Mouse (Mus musculus) intestine, postnatal 0 days (tissue): ENCODE data around the gene Phlda1. TPM values are rescaled to one million over a fixed set of nuclear protein-coding genes. Genes with fewer than 3 reads are reported as not detected.

Experiments used
- ATAC-seq: fragments of 200-750 bp; cut with Nextera tagmentation; 2 replicates; pipeline ENCODE4 v1.8.0; 2017; ENCODE audit warnings: mild to moderate bottlenecking, moderate TSS enrichment, moderate library complexity
- H3K27ac ChIP-seq: fragments of 300-500 bp; sonication (generic); 2 replicates; pipeline ENCODE4 v1.5.1; 2014; ENCODE audit warnings: mild to moderate bottlenecking, low read depth, low read length, moderate library complexity
- H3K27me3 ChIP-seq: fragments of 300-500 bp; sonication (generic); replicated peaks from 2 replicates; pipeline ENCODE4 v1.6.1; 2014; ENCODE audit warnings: low read length, mixed read lengths; ENCODE audit not compliant: control insufficient read depth, insufficient read depth
- H3K36me3 ChIP-seq: fragments of 300-500 bp; sonication (generic); 2 replicates; pipeline ENCODE4 v1.6.1; 2014; ENCODE audit warnings: mild to moderate bottlenecking, moderate library complexity; ENCODE audit not compliant: control insufficient read depth, insufficient read depth
- H3K4me1 ChIP-seq: fragments of 300-500 bp; sonication (generic); replicated peaks from 2 replicates; pipeline ENCODE4 v1.6.1; 2014; ENCODE audit warnings: antibody characterized with exemption, low read length, mixed read lengths; ENCODE audit not compliant: control insufficient read depth, insufficient read depth
- H3K4me2 ChIP-seq: fragments of 300-500 bp; sonication (generic); replicated peaks from 2 replicates; pipeline ENCODE4 v1.6.1; 2014; ENCODE audit warnings: low read depth, mild to moderate bottlenecking, moderate library complexity
- H3K4me3 ChIP-seq: fragments of 300-500 bp; sonication (generic); 2 replicates; pipeline ENCODE4 v1.5.1; 2014; ENCODE audit warnings: low read depth, low read length
- H3K9ac ChIP-seq: fragments of 300-500 bp; sonication (generic); 2 replicates; pipeline ENCODE4 v1.6.1; 2014; ENCODE audit warnings: mild to moderate bottlenecking, low read depth, low read length
- H3K9me3 ChIP-seq: fragments of 300-500 bp; sonication (generic); 2 replicates; pipeline ENCODE4 v1.6.1; 2016; ENCODE audit warnings: mixed run types; ENCODE audit not compliant: control insufficient read depth
- CTCF ChIP-seq: sonication (generic); IDR thresholded peaks from 2 replicates; pipeline ENCODE4 v1.5.1; 2016; ENCODE audit warnings: low read depth, mild to moderate bottlenecking, control low read depth, antibody characterized with exemption, moderate library complexity
- WGBS: fragments of 180-500 bp; shearing (Covaris S2); extraction: QIAGEN DNeasy Blood & Tissue Kit; methylation state at CpG from one replicate; pipeline ENCODE4 v1.1.7; 2014; 5-methylcytosine and 5-hydroxymethylcytosine counted together
- polyA plus RNA-seq: library from polyadenylated mRNA; unstranded; fragments of >200 nt; fragmentation: Nextera tagmentation; extraction: Ambion mirVana; gene quantifications from 2 replicates; pipeline ENCODE4 v1.2.1, GENCODE M21; 2015

The Phlda1 gene
- polyA plus RNA-seq, 1 experiment from 2014 or later = 21.4 TPM

- TF ChIP-seq CTCF = no peak
- no peaks in the 10 kb centered on the region for H3K27me3 ChIP-seq
- WGBS = 12% methylated on average over 7 of the region's 7 CpGs
- H3K4me2 ChIP-seq = peak overlapping the region; percentile 21; the same call in 1 of the 2 replicates
- no peaks in the 10 kb centered on the region for H3K36me3 ChIP-seq
- H3K4me1 ChIP-seq = peaks cover 13% of the 10 kb centered on the region
- peak; percentile 87 for ATAC-seq
- H3K9me3 ChIP-seq = no peaks in the 10 kb centered on the region
- H3K9ac ChIP-seq = no peak overlapping the region
- no peak overlapping the region for H3K4me3 ChIP-seq
- no peak overlapping the region for H3K27ac ChIP-seq
Observed at GRCm38 (mm10) chr10:111543781-111544260, 37.7 kb downstream of the Phlda1 start.

DNA sequence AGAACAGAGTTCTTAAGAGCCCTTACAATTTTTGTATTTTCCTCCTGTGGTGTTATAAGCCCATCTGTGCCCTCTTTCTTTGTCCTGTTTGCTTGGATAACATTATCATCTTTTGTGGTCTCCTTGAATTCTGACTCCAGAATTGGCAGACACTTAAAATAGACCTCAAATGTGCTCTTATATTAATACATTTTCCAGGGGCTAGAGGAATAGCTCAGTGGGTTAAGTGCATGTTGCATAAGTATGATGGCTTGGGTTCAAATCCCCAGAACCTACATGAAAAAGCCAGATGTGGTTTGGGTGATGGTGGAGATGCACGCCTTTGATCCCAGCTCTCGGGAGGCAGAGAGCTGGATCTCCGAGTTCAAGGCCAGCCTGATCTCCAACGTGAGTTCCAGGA, 38.2 kb downstream of the Phlda1 start:
- Histone ChIP-seq H3K36me3 (no peaks in the 10 kb centered on the region), H3K9me3 (no peaks in the 10 kb centered on the region), H3K4me2 (no peak overlapping the region), H3K27me3 (no peaks in the 10 kb centered on the region), H3K4me3 (no peak overlapping the region), H3K9ac (no peak overlapping the region), H3K27ac (no peak overlapping the region), H3K4me1 (peaks cover 13% of the 10 kb centered on the region)
- no peak for TF ChIP-seq CTCF
- ATAC-seq = no peak
- WGBS = 76% methylated on average over 4 of the region's 4 CpGs

- Histone ChIP-seq H3K9ac (no peak overlapping the region), H3K27me3 (no peaks in the 10 kb centered on the region), H3K4me3 (no peak overlapping the region), H3K9me3 (no peaks in the 10 kb centered on the region), H3K4me1 (peaks cover 9% of the 10 kb centered on the region), H3K27ac (no peak overlapping the region), H3K4me2 (no peak overlapping the region), H3K36me3 (no peaks in the 10 kb centered on the region)
- WGBS = 41% methylated on average over 4 of the region's 4 CpGs
- TF ChIP-seq CTCF = no peak
- peak; percentile 48; the same call in 1 of the 2 replicates for ATAC-seq
Observed at GRCm38 (mm10) chr10:111545648-111546047, 39.6 kb downstream of the Phlda1 start.

DNA sequence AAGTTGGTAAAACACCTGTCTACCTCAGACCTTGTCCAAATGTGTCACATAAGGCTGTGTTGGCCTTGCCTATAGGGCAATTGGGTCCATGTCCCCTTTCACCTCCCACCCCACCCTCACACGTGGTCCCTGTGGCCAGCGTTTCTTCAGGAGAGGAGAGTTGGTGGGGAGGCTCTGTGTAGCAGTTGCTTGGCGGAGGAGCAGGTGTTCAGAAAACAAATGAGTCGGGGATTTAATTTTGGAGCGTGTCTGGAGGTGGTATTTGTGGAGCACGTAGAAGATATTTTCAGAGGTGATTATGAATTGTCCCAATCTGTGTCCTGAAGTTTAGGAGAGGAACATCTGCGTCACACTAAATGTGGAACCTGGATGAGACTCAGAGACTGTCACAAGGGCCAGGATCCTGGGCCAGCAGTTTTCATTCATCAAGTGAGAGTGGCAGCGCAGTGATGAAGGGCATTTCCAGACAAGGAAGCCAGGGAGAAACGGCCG, 41.8 kb downstream of the Phlda1 start:
- H3K27me3 ChIP-seq = no peaks in the 10 kb centered on the region
- H3K4me3 ChIP-seq = no peak overlapping the region
- ATAC-seq = no peak
- H3K4me1 ChIP-seq = peaks cover 9% of the 10 kb centered on the region
- TF ChIP-seq CTCF = no peak
- H3K4me2 ChIP-seq = no peak overlapping the region
- no peaks in the 10 kb centered on the region for H3K36me3 ChIP-seq
- no peaks in the 10 kb centered on the region for H3K9me3 ChIP-seq
- no peak overlapping the region for H3K27ac ChIP-seq
- 77% methylated on average over 10 of the region's 10 CpGs for WGBS
- no peak overlapping the region for H3K9ac ChIP-seq

- TF ChIP-seq CTCF = no peak
- H3K9ac ChIP-seq = no peak overlapping the region
- H3K4me2 ChIP-seq = no peak overlapping the region
- no peaks in the 10 kb centered on the region for H3K27me3 ChIP-seq
- no peak for ATAC-seq
- H3K27ac ChIP-seq = no peak overlapping the region
- WGBS = 48% methylated on average over 6 of the region's 6 CpGs
- H3K9me3 ChIP-seq = no peaks in the 10 kb centered on the region
- H3K4me1 ChIP-seq = peaks cover 3% of the 10 kb centered on the region; the same call in 1 of the 2 replicates
- no peak overlapping the region for H3K4me3 ChIP-seq
- H3K36me3 ChIP-seq = no peaks in the 10 kb centered on the region
Observed at GRCm38 (mm10) chr10:111550075-111550695, 44.1 kb downstream of the Phlda1 start.

GRCm38 (mm10) chr10:111553695-111554094, 47.6 kb downstream of the Phlda1 start:
- no peak for TF ChIP-seq CTCF
- no peaks in the 10 kb centered on the region; the same call in 1 of the 2 replicates for H3K4me1 ChIP-seq
- H3K27me3 ChIP-seq = no peaks in the 10 kb centered on the region
- WGBS = 64% methylated on average over 7 of the region's 7 CpGs
- no peak overlapping the region for H3K9ac ChIP-seq
- H3K4me2 ChIP-seq = no peak overlapping the region
- H3K36me3 ChIP-seq = no peaks in the 10 kb centered on the region
- no peaks in the 10 kb centered on the region for H3K9me3 ChIP-seq
- no peak overlapping the region for H3K27ac ChIP-seq
- ATAC-seq = no peak
- H3K4me3 ChIP-seq = no peak overlapping the region
